Mouse (Mus musculus) heart, embryonic 10.5 days (tissue): Measurements from ENCODE around the gene Gzmd. TPM values are rescaled to one million over a fixed set of nuclear protein-coding genes. Genes with fewer than 3 reads are reported as not detected.

Experiments
- microRNA-seq: library from miRNA; unstranded; fragments of <30 nt; microRNA quantifications from one replicate; pipeline ENCODE4, GENCODE M21; 2017
- polyA plus RNA-seq: library from polyadenylated mRNA; unstranded; fragments of >200 nt; fragmentation: Nextera tagmentation; extraction: Ambion mirVana; gene quantifications from 2 replicates; pipeline ENCODE4 v1.2.1, GENCODE M21; 2016

The Gzmd gene
- polyA plus RNA-seq, 1 experiment from 2014 or later = 0.48 TPM

Small RNA genes within 50 kb of the gene (microRNA-seq; reads per million reads assigned to microRNA genes)
- gene Mir6949 = not detected

Other genes starting within 250 kb of the Gzmd start
- 0.12 and 0.30 TPM in 2 replicates for gene Cbln3, start 248.2 kb downstream of the Gzmd start, polyA plus RNA-seq
- 18.2 and 23.2 TPM in 2 replicates for gene Khnyn, start 247.7 kb downstream of the Gzmd start, polyA plus RNA-seq
- 42.4 and 50.3 TPM in 2 replicates for gene Sdr39u1, start 232.3 kb downstream of the Gzmd start, polyA plus RNA-seq
- not detected in 2 replicates for gene Cma1, start 187.9 kb downstream of the Gzmd start, polyA plus RNA-seq
- not detected in 2 replicates for gene Cma2, start 181.6 kb downstream of the Gzmd start, polyA plus RNA-seq
- not detected in 2 replicates for gene Mcpt1, start 114.6 kb downstream of the Gzmd start, polyA plus RNA-seq
- gene Mcpt9, start 102.1 kb downstream of the Gzmd start, polyA plus RNA-seq = not detected in 2 replicates
- not detected in 2 replicates for gene Mcpt2, start 90.6 kb downstream of the Gzmd start, polyA plus RNA-seq
- not detected in 2 replicates for gene Mcpt4, start 70.3 kb downstream of the Gzmd start, polyA plus RNA-seq
- not detected in 2 replicates for gene Mcpt8, start 47.3 kb downstream of the Gzmd start, polyA plus RNA-seq
- gene Ctsg, start 30.0 kb downstream of the Gzmd start, polyA plus RNA-seq = 0.30 and 0.33 TPM in 2 replicates
- gene Gzme, start 12.0 kb downstream of the Gzmd start, polyA plus RNA-seq = not detected in 2 replicates
- gene Gzmg, start 27.0 kb upstream of the Gzmd start, polyA plus RNA-seq = 0.57 TPM in 1 of 2 replicates, not detected in the other
- gene Gzmn, start 42.0 kb upstream of the Gzmd start, polyA plus RNA-seq = not detected in 2 replicates
- gene Gzmf, start 78.8 kb upstream of the Gzmd start, polyA plus RNA-seq = 0.29 TPM in 1 of 2 replicates, not detected in the other
- 0.15 and 0.16 TPM in 2 replicates for gene Gzmc, start 102.0 kb upstream of the Gzmd start, polyA plus RNA-seq
- gene Gzmb, start 129.7 kb upstream of the Gzmd start, polyA plus RNA-seq = 0.09 TPM in 1 of 2 replicates, not detected in the other
- gene Atp12a, start 232.5 kb upstream of the Gzmd start, polyA plus RNA-seq = not detected in 2 replicates